Mouse (Mus musculus) MEL (cell line): ENCODE measurements around the gene D430041D05Rik. TPM values are rescaled to one million over a fixed set of nuclear protein-coding genes. Genes with fewer than 3 reads are reported as not detected.
A peak's percentile ranks its signal among the peaks of the same experiment; 100 is the strongest.

Experiments
- DNase-seq: peaks from one replicate; pipeline ENCODE4 v3.0.0; 2011; ENCODE audit warnings: low read depth, low spot score
- H3K27ac ChIP-seq: 2 replicates; pipeline ENCODE4 v1.5.1; 2012; ENCODE audit warnings: low read depth, mild to moderate bottlenecking, control low read depth, low read length, moderate library complexity; ENCODE audit not compliant: control insufficient read depth
- H3K27me3 ChIP-seq, 2 experiments: fragments of 150-350 bp in 1 of 2; sonication (generic) in 1 of 2; 2 replicates each; pipeline ENCODE4 v1.6.1; 2012; ENCODE audit warnings: low read length in 2 of 2, mild to moderate bottlenecking in 2 of 2, improper control_type of control experiment in 1 of 2, moderate library complexity in 1 of 2; ENCODE audit not compliant: insufficient read depth in 2 of 2, control insufficient read depth in 1 of 2
- H3K36me3 ChIP-seq, 2 experiments: 2 replicates each; pipeline ENCODE4 v1.6.1; 2012 to 2014; ENCODE audit warnings: low read length in 2 of 2, improper control_type of control experiment in 1 of 2, inconsistent platforms in 1 of 2, mild to moderate bottlenecking in 1 of 2; ENCODE audit not compliant: insufficient read depth in 2 of 2, control insufficient read depth in 1 of 2
- H3K4me1 ChIP-seq, 2 experiments: fragments of 150-350 bp in 1 of 2; sonication (generic) in 1 of 2; 2 replicates each; pipeline ENCODE4 v1.6.1; 2012; ENCODE audit warnings: low read length in 2 of 2, improper control_type of control experiment in 1 of 2, mild to moderate bottlenecking in 1 of 2; ENCODE audit not compliant: insufficient read depth in 2 of 2, control insufficient read depth in 1 of 2
- H3K4me3 ChIP-seq, 2 experiments: fragments of 150-350 bp in 1 of 2; sonication (generic) in 1 of 2; 2 replicates each; pipeline ENCODE4 v1.5.1; 2012; ENCODE audit warnings: low read depth in 2 of 2, low read length in 2 of 2, mild to moderate bottlenecking in 2 of 2, moderate library complexity in 2 of 2, control low read depth in 1 of 2, improper control_type of control experiment in 1 of 2; ENCODE audit not compliant: control insufficient read depth in 1 of 2, insufficient read depth in 1 of 2
- H3K79me2 ChIP-seq: 2 replicates; pipeline ENCODE4 v1.6.1; 2012; ENCODE audit warnings: mild to moderate bottlenecking, low read length, moderate library complexity; ENCODE audit not compliant: control insufficient read depth, poor library complexity, insufficient read depth
- H3K9ac ChIP-seq: 2 replicates; pipeline ENCODE4 v1.6.1; 2012; ENCODE audit warnings: low read depth, mild to moderate bottlenecking, control low read depth, low read length, moderate library complexity; ENCODE audit not compliant: control insufficient read depth, poor library complexity, severe bottlenecking
- H3K9me3 ChIP-seq: fragments of 150-350 bp; sonication (generic); replicated peaks from 2 replicates; pipeline ENCODE4 v1.6.1; 2012; ENCODE audit warnings: mild to moderate bottlenecking, low read length, improper control_type of control experiment, moderate library complexity; ENCODE audit not compliant: insufficient read depth
- E2F4 ChIP-seq: IDR thresholded peaks from 2 replicates; pipeline ENCODE4 v1.6.1; 2011; ENCODE audit warnings: low read depth, low read length, improper control_type of control experiment, borderline replicate concordance
- GATA1 ChIP-seq: IDR thresholded peaks from 2 replicates; pipeline ENCODE4 v1.6.1; 2011; ENCODE audit warnings: low read depth, low read length, improper control_type of control experiment
- MAZ ChIP-seq: IDR thresholded peaks from 2 replicates; pipeline ENCODE4 v1.6.1; 2012; ENCODE audit warnings: low read depth, mild to moderate bottlenecking, inconsistent platforms, low read length, improper control_type of control experiment
- NELFE ChIP-seq: IDR thresholded peaks from 2 replicates; pipeline ENCODE4 v1.6.1; 2011; ENCODE audit warnings: low read depth, low read length, improper control_type of control experiment
- NRF1 ChIP-seq: IDR thresholded peaks from 2 replicates; pipeline ENCODE4 v1.6.1; 2014; ENCODE audit warnings: low read depth, mild to moderate bottlenecking, inconsistent platforms, low read length, improper control_type of control experiment, moderate library complexity; ENCODE audit not compliant: poor library complexity, insufficient read depth, severe bottlenecking
- RCOR1 ChIP-seq: IDR thresholded peaks from 2 replicates; pipeline ENCODE4 v1.6.1; 2012; ENCODE audit warnings: low read depth, mild to moderate bottlenecking, inconsistent platforms, low read length, improper control_type of control experiment
- USF1 ChIP-seq: IDR thresholded peaks from 2 replicates; pipeline ENCODE4 v1.6.1; 2014; ENCODE audit warnings: low read depth, mild to moderate bottlenecking, inconsistent platforms, low read length, improper control_type of control experiment, moderate library complexity
- ZKSCAN1 ChIP-seq: IDR thresholded peaks from 2 replicates; pipeline ENCODE4 v1.6.1; 2012; ENCODE audit warnings: low read depth, mild to moderate bottlenecking, inconsistent platforms, low read length, improper control_type of control experiment, moderate library complexity
- ZMIZ1 ChIP-seq: IDR thresholded peaks from 2 replicates; pipeline ENCODE4 v1.6.1; 2012; ENCODE audit warnings: low read depth, mild to moderate bottlenecking, inconsistent platforms, low read length, improper control_type of control experiment, moderate library complexity
- ZNF384 ChIP-seq: IDR thresholded peaks from 2 replicates; pipeline ENCODE4 v1.6.1; 2012; ENCODE audit warnings: low read depth, mild to moderate bottlenecking, inconsistent platforms, low read length, improper control_type of control experiment
- polyA plus RNA-seq, 2 experiments: library from polyadenylated mRNA; stranded (reverse) in 1 of 2; unstranded in 1 of 2; fragments of >175 nt in 1 of 2; fragments of >200 nt in 1 of 2; gene quantifications; 2 replicates each; pipeline versions ENCODE4 v1.2.1 to v1.2.4; 2012; ENCODE audit warnings: low replicate concordance in 2 of 2, low read depth in 1 of 2; ENCODE audit not compliant: insufficient read length in 2 of 2, insufficient read depth in 1 of 2, missing spikeins in 1 of 2
- total RNA-seq: library from RNA; depleted of rRNA; stranded (reverse); fragments of 300-350 nt; gene quantifications from 2 replicates; pipeline ENCODE4 v1.2.3, GENCODE M21; 2012; rRNA removed

The D430041D05Rik gene
- total and polyA plus RNA-seq, 3 experiments, result 0.46 to 1.1 TPM; not detected in 1

DNA sequence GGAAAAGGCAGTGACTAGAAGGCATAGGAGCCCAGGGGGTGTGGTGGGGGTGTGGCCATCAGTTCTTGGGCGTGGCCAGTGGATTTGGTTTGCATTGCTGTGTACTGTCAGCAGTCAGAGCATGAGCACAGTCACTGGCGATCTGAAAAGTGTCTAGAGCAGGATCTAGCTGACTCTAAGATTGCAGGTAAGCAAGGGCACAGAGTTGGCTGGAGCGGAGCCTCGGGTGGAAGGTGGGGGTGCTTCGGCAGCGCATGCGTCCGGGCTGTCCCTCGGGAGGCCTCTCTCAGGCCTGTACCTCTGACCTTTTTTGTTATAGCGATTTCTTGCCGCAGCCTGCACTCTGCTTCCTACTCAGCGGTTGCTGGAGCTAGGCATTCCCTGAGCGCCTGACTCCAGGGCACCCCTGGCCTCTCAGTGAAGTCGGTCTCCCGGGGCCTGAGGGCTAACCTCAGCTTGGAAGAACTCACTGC lies 315.0 kb downstream of the D430041D05Rik start, which contains the start of gene Cd59a:
Gene Cd59a (plus strand): TSS at position 61 of the 473 bp plus-strand sequence.
- H3K9me3 ChIP-seq, result no peaks in the 10 kb centered on the region
- no peak within 1 kb of the TSS for H3K4me3 ChIP-seq
- H3K36me3 ChIP-seq, result peaks cover 0 to 27% of the 10 kb centered on the region in 2 experiments; a peak in 2 of 4 replicates
- H3K79me2 ChIP-seq, result no peaks in the 10 kb centered on the region
- H3K27ac ChIP-seq, result no peak within 1 kb of the TSS
- peaks cover 22 to 31% of the 10 kb centered on the region in 2 experiments for H3K4me1 ChIP-seq
- DNase-seq, result peak; percentile 86
- TF ChIP-seq MAZ (no peak), ZMIZ1 (no peak), RCOR1 (no peak), NELFE (no peak)
- TF ChIP-seq, all 39 proteins: peak for 0
- H3K27me3 ChIP-seq, result no peaks in the 10 kb centered on the region
- H3K9ac ChIP-seq, result no peak within 1 kb of the TSS

DNA sequence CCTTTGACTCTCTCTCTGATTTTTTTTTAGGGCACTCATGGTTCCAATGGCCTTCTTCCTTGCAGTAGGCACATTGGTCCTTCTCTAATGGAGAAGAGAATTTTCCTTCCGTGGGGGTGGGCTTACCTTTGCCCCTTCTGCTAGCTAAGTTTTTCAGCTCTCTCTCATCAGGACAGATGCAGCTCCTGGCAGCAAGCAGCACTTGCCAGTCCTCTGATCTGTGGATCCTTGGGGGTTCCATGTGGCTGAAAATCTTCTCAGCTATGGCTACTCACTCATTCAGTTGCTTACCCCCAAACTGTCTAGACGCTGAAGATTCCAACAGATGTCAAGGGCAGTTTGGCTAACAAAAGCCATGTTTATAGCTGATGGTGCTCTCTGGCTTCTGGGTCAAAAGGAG lies 317.5 kb downstream of the D430041D05Rik start:
- H3K4me1 ChIP-seq, result peaks cover 7 to 20% of the 10 kb centered on the region in 2 experiments
- H3K9ac ChIP-seq, result no peak overlapping the region
- H3K9me3 ChIP-seq, result no peaks in the 10 kb centered on the region
- no peak overlapping the region for H3K4me3 ChIP-seq
- no peak for TF ChIP-seq E2F4
- TF ChIP-seq NRF1, result no peak
- TF ChIP-seq ZMIZ1, result no peak
- TF ChIP-seq NELFE, result no peak
- TF ChIP-seq ZKSCAN1, result no peak
- no peak for TF ChIP-seq USF1
- no peak for TF ChIP-seq ZNF384
- TF ChIP-seq GATA1, result no peak
- TF ChIP-seq, all 39 proteins: peak for 0
- peaks cover 0 to 9% of the 10 kb centered on the region in 2 experiments; a peak in 2 of 4 replicates for H3K36me3 ChIP-seq
- H3K27ac ChIP-seq, result no peak overlapping the region
- no peaks in the 10 kb centered on the region for H3K27me3 ChIP-seq
- H3K79me2 ChIP-seq, result no peaks in the 10 kb centered on the region
- no peak for DNase-seq

Other genes starting within 250 kb of the D430041D05Rik start
- 11.9 and 12.1 TPM in 2 replicates for gene Hipk3, start 83.4 kb upstream of the D430041D05Rik start, total RNA-seq
- gene Hipk3, start 83.4 kb upstream of the D430041D05Rik start, polyA plus RNA-seq, result 10 to 100 TPM; 17.0 to 19.4 TPM
- 11.6 and 13.8 TPM in 2 replicates for gene Cstf3, start 179.5 kb upstream of the D430041D05Rik start, total RNA-seq
- 100 to 1,000 TPM in 1 of 2 experiments, 10 to 100 TPM in 1; 35.7 to 126 TPM for gene Cstf3, start 179.5 kb upstream of the D430041D05Rik start, polyA plus RNA-seq